Mouse (Mus musculus) layer of hippocampus, adult 8-10 months (tissue): Measurements from ENCODE around the gene Mcm10. TPM values are rescaled to one million over a fixed set of nuclear protein-coding genes. Genes with fewer than 3 reads are reported as not detected.
"Not testable (repeated sequence)": the region's sequence is repeated elsewhere in the genome, so short reads cannot be mapped to it uniquely, and the experiment has no call there.

ENCODE experiments used
- DNase-seq, 2 experiments: peaks; one replicate each; pipeline ENCODE4 v3.0.0; 2022; ENCODE audit warnings: low spot score in 2 of 2
- total RNA-seq, 4 experiments: library from RNA; stranded (reverse); gene quantifications; 2 replicates each; pipeline ENCODE4 v1.2.4; 2022

Mcm10 gene
- total RNA-seq, 4 experiments from 2014 or later = 0.71 to 1.1 (median 0.86) TPM

GRCm38 (mm10) chr2:4988826-4989424 lies 23.7 kb downstream of the Mcm10 start:
- no peak for DNase-seq

- DNase-seq = no peak
Observed at GRCm38 (mm10) chr2:4987388-4988180, 25.0 kb downstream of the Mcm10 start.

- DNase-seq = no peak
Observed at GRCm38 (mm10) chr2:4986798-4987197, 25.8 kb downstream of the Mcm10 start.

GRCm38 (mm10) chr2:4985000-4985399 lies 27.6 kb downstream of the Mcm10 start:
- no peak for DNase-seq

- no peak for DNase-seq
Observed at GRCm38 (mm10) chr2:4983987-4984386, 28.6 kb downstream of the Mcm10 start.

GRCm38 (mm10) chr2:4978091-4978490 lies 34.5 kb downstream of the Mcm10 start:
- peak; percentile 44 to 58 for DNase-seq

GRCm38 (mm10) chr2:4975807-4976206 lies 36.8 kb downstream of the Mcm10 start, which contains the start of gene Ucma:
Gene Ucma (plus strand): TSS chr2:4976122.
- DNase-seq = peak; percentile 18 to 39

- DNase-seq = no peak
Observed at GRCm38 (mm10) chr2:4969083-4969482, 43.5 kb downstream of the Mcm10 start.

- no peak for DNase-seq
Observed at GRCm38 (mm10) chr2:4967806-4968205, 44.8 kb downstream of the Mcm10 start.

GRCm38 (mm10) chr2:4958039-4958438 lies 54.6 kb downstream of the Mcm10 start:
- DNase-seq = no peak

GRCm38 (mm10) chr2:4954216-4954760 lies 58.3 kb downstream of the Mcm10 start:
- DNase-seq = no peak

GRCm38 (mm10) chr2:4950986-4951385 lies 61.6 kb downstream of the Mcm10 start:
- DNase-seq = no peak

GRCm38 (mm10) chr2:4949691-4950090 lies 62.9 kb downstream of the Mcm10 start:
- DNase-seq = not testable (repeated sequence)

GRCm38 (mm10) chr2:4940861-4941260 lies 71.7 kb downstream of the Mcm10 start:
- no peak for DNase-seq

Other genes with a start within 250 kb of the Mcm10 start
- gene Sephs1, start 131.2 kb downstream of the Mcm10 start, total RNA-seq = 10 to 100 TPM; 17.1 to 25.4 (median 22.0) TPM
- gene Phyh, start 93.8 kb downstream of the Mcm10 start, total RNA-seq = 10 to 100 TPM; 91.0 to 95.9 (median 94.9) TPM
- gene Ucma, start 36.7 kb downstream of the Mcm10 start, total RNA-seq = 1 to 10 TPM; 2.2 to 5.2 (median 3.7) TPM
- gene Optn, start 51.3 kb upstream of the Mcm10 start, total RNA-seq = 10 to 100 TPM; 17.5 to 20.8 (median 18.7) TPM
- 10 to 100 TPM; 11.1 to 13.7 (median 12.0) TPM for gene Ccdc3, start 125.0 kb upstream of the Mcm10 start, total RNA-seq